Mouse (Mus musculus) monocyte, adult 2 months (primary cell): Measurements from ENCODE around the gene Sema5b.
"Not testable (repeated sequence)": the region's sequence is repeated elsewhere in the genome, so short reads cannot be mapped to it uniquely, and the experiment has no call there.

Experiments
- DNase-seq, 2 experiments: peaks; one replicate each; pipeline ENCODE4 v3.0.0; 2022; ENCODE audit warnings: low spot score in 2 of 2, low read depth in 1 of 2

Sema5b gene

GRCm38 (mm10) chr16:35549354-35549753 is 8.4 kb downstream of the Sema5b start:
- no peak for DNase-seq

DNA sequence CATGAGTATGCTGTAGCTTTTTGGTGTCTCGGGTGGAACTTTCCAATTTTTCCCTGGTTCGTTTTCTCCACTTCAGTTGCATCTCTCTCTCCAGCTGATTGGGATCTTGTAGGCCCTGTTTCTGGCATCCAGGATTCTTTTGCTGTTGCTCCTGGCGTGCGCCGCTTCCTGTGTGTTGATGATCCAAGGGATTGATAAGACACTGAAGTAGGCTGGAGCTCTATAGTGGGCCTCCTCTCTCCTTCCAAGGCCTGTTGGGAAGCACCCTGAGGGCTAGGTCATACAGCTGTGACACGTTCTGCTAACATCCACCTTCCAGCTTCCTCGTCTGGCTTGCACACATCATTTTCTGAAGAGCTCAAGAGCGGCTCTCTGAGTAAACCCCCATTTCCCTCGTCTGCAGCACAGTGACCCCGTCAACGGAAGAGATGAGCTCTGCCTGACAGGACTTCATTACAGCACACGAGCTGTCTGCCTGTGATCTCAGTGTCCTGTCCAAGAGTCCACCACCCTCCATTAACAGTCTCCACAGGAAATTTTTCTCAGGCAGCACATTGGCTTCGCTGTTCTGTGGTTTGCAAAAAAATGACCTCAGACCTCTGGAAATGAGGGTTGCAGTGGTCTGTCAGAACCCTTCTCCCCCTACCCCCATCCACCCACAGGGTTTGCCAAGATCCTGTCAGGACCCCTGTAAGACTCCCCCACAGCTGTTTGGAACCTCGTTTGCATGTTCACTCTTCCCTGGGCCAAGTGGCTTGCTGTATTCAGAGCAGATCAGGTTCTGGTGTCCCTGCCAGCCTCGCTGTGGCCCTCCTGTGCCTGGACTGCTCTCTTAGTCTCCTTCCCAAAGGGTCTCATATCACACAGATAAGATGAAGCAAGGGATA is 14.9 kb downstream of the Sema5b start:
- DNase-seq, result no peak

GRCm38 (mm10) chr16:35557038-35557437 is 16.1 kb downstream of the Sema5b start:
- DNase-seq, result no peak

GRCm38 (mm10) chr16:35561541-35561940 is 20.6 kb downstream of the Sema5b start:
- DNase-seq, result no peak

- no peak for DNase-seq
Measured at GRCm38 (mm10) chr16:35564246-35564905, 23.4 kb downstream of the Sema5b start.

DNA sequence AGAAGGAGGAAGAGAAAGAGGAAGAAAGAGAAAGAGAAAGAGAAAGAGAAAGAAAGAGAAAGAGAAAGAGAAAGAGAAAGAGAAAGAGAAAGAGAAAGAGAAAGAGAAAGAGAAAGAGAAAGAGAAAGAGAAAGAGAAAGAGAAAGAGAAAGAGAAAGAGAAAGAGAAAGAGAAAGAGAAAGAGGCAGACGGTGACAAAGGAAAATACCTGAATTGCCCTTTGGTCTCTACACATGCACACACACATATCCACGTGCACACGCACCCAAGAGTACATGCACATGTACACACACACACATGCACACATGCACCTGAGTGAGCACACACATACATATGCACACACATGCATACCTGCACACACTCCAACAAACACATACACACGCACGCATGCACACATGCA is 24.7 kb downstream of the Sema5b start:
- not testable (repeated sequence) for DNase-seq

- DNase-seq, result no peak
Measured at GRCm38 (mm10) chr16:35568225-35568880, 27.4 kb downstream of the Sema5b start.

DNA sequence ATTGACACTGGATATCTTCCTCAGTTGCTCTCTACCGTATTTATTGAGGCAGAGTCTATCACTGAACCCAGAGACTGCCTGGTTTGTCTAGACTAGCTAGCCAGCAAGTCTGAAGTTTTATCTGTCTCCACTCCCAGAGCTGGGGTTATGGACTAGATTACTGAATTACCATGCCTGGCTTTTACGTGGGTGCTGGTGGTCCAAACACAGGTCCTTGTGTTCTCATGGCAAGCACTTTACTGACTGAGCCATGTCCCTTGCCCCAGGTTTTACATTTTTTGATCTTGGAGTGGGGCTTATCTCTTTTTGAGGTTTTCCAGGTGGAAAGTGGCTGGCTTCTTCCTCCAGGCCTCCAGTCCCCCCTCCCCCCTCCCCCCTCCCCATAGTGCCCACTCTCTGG is 28.4 kb downstream of the Sema5b start:
- DNase-seq, result no peak

- DNase-seq, result no peak
Measured at GRCm38 (mm10) chr16:35569758-35570157, 28.8 kb downstream of the Sema5b start.

DNA sequence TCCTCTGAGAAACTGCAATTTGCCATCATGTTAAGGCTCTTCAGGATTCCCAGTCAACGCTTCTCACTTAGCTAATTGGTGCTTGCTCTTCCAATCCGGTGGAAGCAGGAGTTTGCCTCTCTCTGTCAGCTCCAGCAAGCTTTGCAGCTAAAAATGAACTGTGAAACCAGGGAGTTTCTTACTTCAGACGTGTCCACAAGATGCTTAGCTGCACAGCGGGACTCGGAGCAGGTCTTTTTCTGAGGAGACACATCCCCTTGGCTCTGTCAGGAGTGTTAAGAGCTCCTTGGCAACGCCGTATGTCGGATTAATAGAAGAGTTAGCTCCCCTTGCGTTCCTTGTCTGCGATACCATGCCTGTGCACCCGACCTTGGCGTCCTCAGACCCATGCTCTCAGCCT is 29.7 kb downstream of the Sema5b start:
- no peak for DNase-seq

GRCm38 (mm10) chr16:35573586-35573985 is 32.6 kb downstream of the Sema5b start:
- DNase-seq, result no peak

- DNase-seq, result no peak
Measured at GRCm38 (mm10) chr16:35577181-35577941, 36.4 kb downstream of the Sema5b start.

GRCm38 (mm10) chr16:35581299-35581698 is 40.4 kb downstream of the Sema5b start:
- DNase-seq, result no peak

- no peak for DNase-seq
Measured at GRCm38 (mm10) chr16:35583551-35584080, 42.7 kb downstream of the Sema5b start.

DNA sequence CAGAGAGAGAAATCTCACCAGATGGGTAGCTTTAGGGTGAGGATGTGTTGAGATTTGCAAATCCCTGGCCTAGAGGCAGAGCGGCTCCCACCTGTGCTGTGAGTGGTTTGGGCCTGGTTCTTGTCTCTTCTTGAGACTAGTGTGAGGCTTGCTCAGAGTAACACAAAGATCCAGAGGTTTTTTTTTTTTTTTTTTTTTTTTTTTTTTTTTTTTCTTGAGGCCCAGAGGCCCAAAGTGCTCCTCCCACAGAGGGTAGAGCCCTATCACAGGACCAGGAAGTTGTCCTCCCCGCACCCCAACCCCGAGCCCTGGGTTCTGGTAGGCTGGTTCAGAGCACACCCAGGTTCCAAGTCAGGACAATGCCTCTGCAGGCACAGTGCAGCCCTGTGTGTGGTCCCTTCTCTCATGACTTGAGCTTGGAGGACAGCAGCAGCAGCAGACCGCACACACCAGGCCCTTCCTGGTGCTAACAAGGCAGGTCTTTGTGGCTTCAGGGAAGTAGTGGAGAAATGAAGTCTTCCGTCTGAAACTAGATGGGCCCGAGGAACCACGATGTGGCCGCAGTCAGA is 44.3 kb downstream of the Sema5b start:
- no peak for DNase-seq

DNA sequence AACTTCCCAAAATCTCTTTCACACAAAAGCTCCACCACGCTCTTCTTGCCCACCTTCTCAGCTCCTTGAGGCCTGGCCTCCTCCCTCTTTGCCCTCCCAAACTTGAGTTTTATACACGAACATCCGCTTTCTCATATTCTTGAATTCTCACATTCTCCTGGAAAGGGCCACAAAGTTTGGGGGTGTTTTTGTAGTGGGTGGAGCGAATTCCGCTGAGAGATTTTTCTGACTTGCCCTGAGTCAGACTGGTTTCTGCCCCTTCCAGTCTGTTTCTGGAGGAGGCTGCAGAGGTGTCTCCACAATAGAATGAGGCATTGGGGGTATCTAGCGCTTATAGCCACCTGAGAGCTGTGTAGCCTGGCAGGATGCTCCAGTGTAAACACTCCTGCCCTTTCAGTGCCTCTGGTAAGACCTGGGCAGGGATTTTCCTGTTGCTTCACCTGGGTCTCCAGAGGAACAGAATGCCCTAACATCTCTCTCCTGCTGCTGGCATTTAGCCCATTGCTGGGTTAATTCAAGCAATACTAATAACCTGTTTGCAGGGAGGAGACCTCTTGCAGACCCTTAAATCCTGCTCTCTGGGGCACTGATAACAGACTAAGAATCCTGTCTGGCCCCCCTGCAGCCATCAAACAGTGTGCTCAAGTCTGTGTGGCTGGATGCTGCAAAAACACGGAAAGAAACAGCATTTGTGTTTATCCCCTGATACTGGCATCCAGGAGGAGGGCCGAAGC is 46.3 kb downstream of the Sema5b start:
- no peak for DNase-seq

- no peak for DNase-seq
Measured at GRCm38 (mm10) chr16:35587866-35588465, 47.0 kb downstream of the Sema5b start.

GRCm38 (mm10) chr16:35588731-35589151 is 47.8 kb downstream of the Sema5b start:
- DNase-seq, result no peak

DNA sequence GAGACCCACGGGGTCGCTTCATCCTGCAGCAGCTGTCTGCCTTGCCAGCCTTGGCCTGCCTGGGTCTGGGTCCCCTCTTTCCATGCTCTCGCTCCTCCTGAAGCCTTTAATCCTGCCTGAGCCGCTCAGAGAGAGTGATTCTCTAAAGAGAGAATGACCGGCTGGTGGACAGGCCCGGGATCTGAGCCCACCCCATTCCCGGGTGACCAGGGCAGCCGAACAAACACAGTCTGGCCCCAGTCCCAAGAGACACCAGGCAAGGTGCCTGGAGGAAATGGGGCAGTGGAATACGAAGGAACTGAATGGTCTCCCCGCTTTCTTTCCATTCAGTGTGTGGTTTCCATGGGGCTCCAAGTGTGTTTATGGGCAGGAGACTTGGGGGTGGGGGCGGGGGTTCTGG is 50.8 kb downstream of the Sema5b start:
- no peak for DNase-seq
